Mouse (Mus musculus): ENCODE measurements around the gene Smarca5. TPM values are rescaled to one million over a fixed set of nuclear protein-coding genes. Genes with fewer than 3 reads are reported as not detected.
"Not testable (repeated sequence)": the region's sequence is repeated elsewhere in the genome, so short reads cannot be mapped to it uniquely, and the experiment has no call there.

Smarca5 gene
- 103 and 106 TPM in 2 replicates for polyA plus RNA-seq (2014; fragmentation: Nextera tagmentation; extraction: Ambion mirVana)

GRCm38 (mm10) chr8:80739155-80739924 is at the start of gene Smarca5:
Gene Smarca5, minus strand, starts transcription at chr8:80739497.
- Histone ChIP-seq H3K36me3 (ENCODE audit: insufficient read depth) (peaks cover 14% of the 10 kb centered on the region), H3K4me3 (ENCODE audit: low read depth, low read length) (peak within 1 kb of the TSS; percentile 90), H3K4me2 (peak within 1 kb of the TSS; percentile 84), H3K9ac (peak within 1 kb of the TSS; percentile 94), H3K27ac (ENCODE audit: low read depth) (peak within 1 kb of the TSS; percentile 99)
- not testable (repeated sequence) for H3K9me3 ChIP-seq (ENCODE audit: low read depth, low read length); H3K27me3 ChIP-seq (ENCODE audit: insufficient read depth, low read length); H3K4me1 ChIP-seq (ENCODE audit: insufficient read depth)
- DNase-seq (peak; percentile 95), ATAC-seq (ENCODE audit: insufficient read depth) (peak; percentile 98)
- 1% methylated on average over 79 of the region's 91 CpGs for WGBS
- 0 out of 2 replicates have a peak, but pooled peaks have one; percentile 20 for TF ChIP-seq CTCF (IDR thresholded peaks at IDR 0.05; ENCODE audit: low read depth)

GRCm38 (mm10) chr8:80784559-80784958 is 45.3 kb upstream of the Smarca5 start:
- TF ChIP-seq CTCF (IDR thresholded peaks at IDR 0.05; ENCODE audit: low read depth), result no peak
- H3K9me3 ChIP-seq (ENCODE audit: low read depth, low read length), result no peaks in the 10 kb centered on the region
- no peak overlapping the region for H3K4me3 ChIP-seq (ENCODE audit: low read depth, low read length)
- peaks cover 60% of the 10 kb centered on the region for H3K36me3 ChIP-seq (ENCODE audit: insufficient read depth)
- H3K9ac ChIP-seq, result no peak overlapping the region
- no peaks in the 10 kb centered on the region for H3K4me1 ChIP-seq (ENCODE audit: insufficient read depth)
- DNase-seq, result no peak
- 85% methylated on average over 9 of the region's 9 CpGs for WGBS
- no peak overlapping the region for H3K4me2 ChIP-seq
- no peak for ATAC-seq (ENCODE audit: insufficient read depth)
- H3K27me3 ChIP-seq (ENCODE audit: insufficient read depth, low read length), result no peaks in the 10 kb centered on the region
- H3K27ac ChIP-seq (ENCODE audit: low read depth), result no peak overlapping the region

GRCm38 (mm10) chr8:80783271-80783670 is 44.0 kb upstream of the Smarca5 start:
- Histone ChIP-seq H3K9ac (no peak overlapping the region), H3K4me2 (no peak overlapping the region), H3K4me3 (ENCODE audit: low read depth, low read length) (no peak overlapping the region), H3K9me3 (ENCODE audit: low read depth, low read length) (no peaks in the 10 kb centered on the region), H3K36me3 (ENCODE audit: insufficient read depth) (peaks cover 62% of the 10 kb centered on the region), H3K27me3 (ENCODE audit: insufficient read depth, low read length) (no peaks in the 10 kb centered on the region), H3K27ac (ENCODE audit: low read depth) (no peak overlapping the region), H3K4me1 (ENCODE audit: insufficient read depth) (no peaks in the 10 kb centered on the region)
- WGBS, result 90% methylated on average over 4 of the region's 4 CpGs
- ATAC-seq (ENCODE audit: insufficient read depth), result no peak
- DNase-seq, result no peak
- TF ChIP-seq CTCF (IDR thresholded peaks at IDR 0.05; ENCODE audit: low read depth), result no peak

GRCm38 (mm10) chr8:80781338-80781737 is 42.0 kb upstream of the Smarca5 start:
- peak; percentile 80 for ATAC-seq (ENCODE audit: insufficient read depth)
- WGBS, result 34% methylated on average over 10 of the region's 10 CpGs
- no peak for TF ChIP-seq CTCF (IDR thresholded peaks at IDR 0.05; ENCODE audit: low read depth)
- peak overlapping the region; percentile 48; the same call in 1 of the 2 replicates for H3K27ac ChIP-seq (ENCODE audit: low read depth)
- H3K9me3 ChIP-seq (ENCODE audit: low read depth, low read length), result no peaks in the 10 kb centered on the region
- no peak overlapping the region for H3K4me2 ChIP-seq
- no peak overlapping the region for H3K4me3 ChIP-seq (ENCODE audit: low read depth, low read length)
- DNase-seq, result peak; percentile 65
- H3K27me3 ChIP-seq (ENCODE audit: insufficient read depth, low read length), result no peaks in the 10 kb centered on the region
- H3K36me3 ChIP-seq (ENCODE audit: insufficient read depth), result peaks cover 70% of the 10 kb centered on the region
- H3K9ac ChIP-seq, result no peak overlapping the region
- H3K4me1 ChIP-seq (ENCODE audit: insufficient read depth), result no peaks in the 10 kb centered on the region

GRCm38 (mm10) chr8:80780271-80780670 is 41.0 kb upstream of the Smarca5 start:
- no peak for DNase-seq
- no peak overlapping the region for H3K4me2 ChIP-seq
- no peaks in the 10 kb centered on the region for H3K9me3 ChIP-seq (ENCODE audit: low read depth, low read length)
- H3K4me3 ChIP-seq (ENCODE audit: low read depth, low read length), result no peak overlapping the region
- peaks cover 77% of the 10 kb centered on the region for H3K36me3 ChIP-seq (ENCODE audit: insufficient read depth)
- WGBS, result 87% methylated on average over 4 of the region's 4 CpGs
- no peak overlapping the region for H3K27ac ChIP-seq (ENCODE audit: low read depth)
- no peak for TF ChIP-seq CTCF (IDR thresholded peaks at IDR 0.05; ENCODE audit: low read depth)
- no peak for ATAC-seq (ENCODE audit: insufficient read depth)
- H3K27me3 ChIP-seq (ENCODE audit: insufficient read depth, low read length), result no peaks in the 10 kb centered on the region
- no peaks in the 10 kb centered on the region for H3K4me1 ChIP-seq (ENCODE audit: insufficient read depth)
- no peak overlapping the region for H3K9ac ChIP-seq

GRCm38 (mm10) chr8:80776436-80776835 is 37.1 kb upstream of the Smarca5 start:
- Histone ChIP-seq H3K9ac (no peak overlapping the region), H3K4me3 (ENCODE audit: low read depth, low read length) (no peak overlapping the region), H3K27me3 (ENCODE audit: insufficient read depth, low read length) (no peaks in the 10 kb centered on the region), H3K27ac (ENCODE audit: low read depth) (no peak overlapping the region), H3K36me3 (ENCODE audit: insufficient read depth) (peaks cover 73% of the 10 kb centered on the region), H3K9me3 (ENCODE audit: low read depth, low read length) (no peaks in the 10 kb centered on the region), H3K4me2 (no peak overlapping the region), H3K4me1 (ENCODE audit: insufficient read depth) (no peaks in the 10 kb centered on the region)
- DNase-seq, result peak; percentile 37
- 61% methylated on average over 8 of the region's 8 CpGs for WGBS
- TF ChIP-seq CTCF (IDR thresholded peaks at IDR 0.05; ENCODE audit: low read depth), result no peak
- ATAC-seq (ENCODE audit: insufficient read depth), result no peak; the same call in 1 of the 2 replicates

GRCm38 (mm10) chr8:80772732-80773460 is 33.6 kb upstream of the Smarca5 start:
- peak; percentile 57 for TF ChIP-seq CTCF (IDR thresholded peaks at IDR 0.05; ENCODE audit: low read depth)
- Histone ChIP-seq H3K4me3 (ENCODE audit: low read depth, low read length) (no peak overlapping the region), H3K9me3 (ENCODE audit: low read depth, low read length) (no peaks in the 10 kb centered on the region), H3K27ac (ENCODE audit: low read depth) (no peak overlapping the region), H3K9ac (no peak overlapping the region), H3K4me1 (ENCODE audit: insufficient read depth) (no peaks in the 10 kb centered on the region), H3K36me3 (ENCODE audit: insufficient read depth) (peaks cover 81% of the 10 kb centered on the region), H3K4me2 (no peak overlapping the region), H3K27me3 (ENCODE audit: insufficient read depth, low read length) (no peaks in the 10 kb centered on the region)
- 87% methylated on average over 4 of the region's 4 CpGs for WGBS
- ATAC-seq (ENCODE audit: insufficient read depth) (no peak), DNase-seq (peak; percentile 66)

All from lung, embryonic 14.5 days (tissue).